Mouse (Mus musculus) cerebellum, postnatal 10 days (tissue): ENCODE data around the gene Kdm4d.
"Not testable (repeated sequence)": the region's sequence is repeated elsewhere in the genome, so short reads cannot be mapped to it uniquely, and the experiment has no call there.

Source experiments
- DNase-seq, 2 experiments: peaks; one replicate each; pipeline ENCODE4 v3.0.0; 2021; ENCODE audit warnings: mixed read lengths in 2 of 2

Kdm4d gene

DNA sequence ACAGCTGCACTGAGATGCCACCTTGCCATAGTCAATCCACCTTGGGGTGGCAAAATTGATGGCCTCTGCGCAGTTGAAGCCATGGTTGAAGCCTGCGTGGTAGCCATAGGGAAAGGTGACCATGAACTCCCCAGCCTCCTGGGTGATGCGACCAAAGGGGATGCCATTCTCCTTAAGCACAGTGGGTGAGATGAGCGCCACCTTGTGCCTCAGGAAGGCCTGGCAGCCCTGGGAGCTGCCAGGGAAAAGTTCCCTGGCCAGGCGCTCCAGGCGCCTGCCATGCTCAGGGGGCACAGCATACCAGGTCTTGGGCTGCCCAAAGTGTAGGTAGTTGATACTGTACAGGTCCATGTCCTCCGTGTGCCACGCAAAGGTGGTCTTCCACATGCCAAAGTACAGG lies 49.2 kb downstream of the Kdm4d start:
- not testable (repeated sequence) for DNase-seq

- DNase-seq, result not testable (repeated sequence)
Observed at GRCm38 (mm10) chr9:14447086-14447485, 53.2 kb downstream of the Kdm4d start.

- no peak for DNase-seq
Observed at GRCm38 (mm10) chr9:14440347-14440746, 59.9 kb downstream of the Kdm4d start.

GRCm38 (mm10) chr9:14433252-14433939 lies 66.9 kb downstream of the Kdm4d start:
- DNase-seq, result no peak
